Mouse (Mus musculus) bone marrow, adult 2 months (tissue): ENCODE data around the gene Rdh9. TPM values are rescaled to one million over a fixed set of nuclear protein-coding genes. Genes with fewer than 3 reads are reported as not detected.
A peak's percentile ranks its signal among the peaks of the same experiment; 100 is the strongest.

Experiments
- H3K27ac ChIP-seq: fragments of 200-500 bp; 2 replicates; pipeline ENCODE4 v1.5.1; 2012; ENCODE audit warnings: low read depth, mild to moderate bottlenecking, control low read depth, inconsistent platforms, low read length; ENCODE audit not compliant: control insufficient read depth, poor library complexity, insufficient read depth
- H3K4me1 ChIP-seq: fragments of 200-500 bp; 2 replicates; pipeline ENCODE4 v1.6.1; 2011; ENCODE audit warnings: low read length; ENCODE audit not compliant: control insufficient read depth, insufficient read depth
- H3K4me3 ChIP-seq: fragments of 200-500 bp; replicated peaks from 2 replicates; pipeline ENCODE3; 2011; ENCODE audit warnings: mild to moderate bottlenecking, low read depth, low read length, control low read depth; ENCODE audit not compliant: control insufficient read depth
- CTCF ChIP-seq: fragments of 200-500 bp; IDR thresholded peaks from 2 replicates; pipeline ENCODE4 v1.5.1; 2011; ENCODE audit warnings: low read length, control low read depth; ENCODE audit not compliant: control insufficient read depth, insufficient read depth
- POLR2A ChIP-seq: fragments of 200-500 bp; IDR thresholded peaks from 2 replicates; pipeline ENCODE4 v1.6.1; 2011; ENCODE audit warnings: low read depth, mild to moderate bottlenecking, control low read depth, low read length, borderline replicate concordance; ENCODE audit not compliant: control insufficient read depth
- WGBS: fragments of 180-500 bp; shearing (Covaris S2); methylation state at CpG from one replicate; pipeline ENCODE4 v1.1.7; 2018; 5-methylcytosine and 5-hydroxymethylcytosine counted together
- polyA plus RNA-seq: library from polyadenylated mRNA; stranded (reverse); fragments of >200 nt; gene quantifications from 2 replicates; pipeline ENCODE4 v1.2.4, GENCODE M21; 2011; ENCODE audit warnings: low replicate concordance; ENCODE audit not compliant: missing spikeins, insufficient read depth, insufficient read length

Gene Rdh9
- polyA plus RNA-seq, 1 experiment = 0.55 TPM

- Histone ChIP-seq H3K27ac (peak overlapping the region; percentile 30), H3K4me1 (peaks cover 4% of the 10 kb centered on the region), H3K4me3 (no peak overlapping the region)
- WGBS = 42% methylated on average over 13 of the region's 13 CpGs
- TF ChIP-seq CTCF (peak; percentile 57), POLR2A (no peak)
Observed at GRCm38 (mm10) chr10:127738151-127738882, 37.9 kb upstream of the Rdh9 start.

- peak within 1 kb of the TSS; percentile 73 for H3K4me3 ChIP-seq
- no peak for TF ChIP-seq POLR2A
- peak; percentile 44; the same call in 1 of the 2 replicates for TF ChIP-seq CTCF
- 3% methylated on average over 61 of the region's 61 CpGs for WGBS
- peak within 1 kb of the TSS; percentile 84 for H3K27ac ChIP-seq
- peaks cover 4% of the 10 kb centered on the region for H3K4me1 ChIP-seq
Observed at GRCm38 (mm10) chr10:127739083-127739660, 37.0 kb upstream of the Rdh9 start, which contains the start of gene Zbtb39. Gene Zbtb39 (plus strand): TSS chr10:127739538.

- WGBS = under 1% methylated on average over 55 of the region's 55 CpGs
- Histone ChIP-seq H3K27ac (peak overlapping the region; percentile 84), H3K4me3 (peak overlapping the region; percentile 73), H3K4me1 (peaks cover 4% of the 10 kb centered on the region)
- TF ChIP-seq CTCF (no peak), POLR2A (no peak)
Observed at GRCm38 (mm10) chr10:127739661-127740161, 36.5 kb upstream of the Rdh9 start.

GRCm38 (mm10) chr10:127744661-127745060 is 31.5 kb upstream of the Rdh9 start:
- Histone ChIP-seq H3K27ac (no peak overlapping the region), H3K4me1 (peaks cover 2% of the 10 kb centered on the region), H3K4me3 (no peak overlapping the region)
- TF ChIP-seq POLR2A (no peak), CTCF (peak; percentile 44)
- 72% methylated on average over 5 of the region's 5 CpGs for WGBS

- Histone ChIP-seq H3K27ac (no peak overlapping the region), H3K4me1 (peaks cover 2% of the 10 kb centered on the region), H3K4me3 (no peak overlapping the region)
- TF ChIP-seq POLR2A (no peak), CTCF (no peak)
- 42% methylated on average over 5 of the region's 5 CpGs for WGBS
Observed at GRCm38 (mm10) chr10:127745886-127746285, 30.3 kb upstream of the Rdh9 start.

- no peak overlapping the region for H3K27ac ChIP-seq
- 90% methylated on average over 8 of the region's 8 CpGs for WGBS
- TF ChIP-seq POLR2A = no peak
- TF ChIP-seq CTCF = no peak
- H3K4me3 ChIP-seq = no peak overlapping the region
- H3K4me1 ChIP-seq = peaks cover 1% of the 10 kb centered on the region
Observed at GRCm38 (mm10) chr10:127747254-127747653, 28.9 kb upstream of the Rdh9 start.

GRCm38 (mm10) chr10:127748847-127749612 is 27.2 kb upstream of the Rdh9 start:
- H3K4me1 ChIP-seq = peaks cover 1% of the 10 kb centered on the region
- no peak overlapping the region for H3K4me3 ChIP-seq
- TF ChIP-seq CTCF = no peak
- no peak for TF ChIP-seq POLR2A
- WGBS = 36% methylated on average over 8 of the region's 8 CpGs
- peak overlapping the region; percentile 67 for H3K27ac ChIP-seq

- TF ChIP-seq CTCF (no peak), POLR2A (no peak)
- peaks cover 1% of the 10 kb centered on the region for H3K4me1 ChIP-seq
- 76% methylated on average over 24 of the region's 24 CpGs for WGBS
- no peak overlapping the region for H3K4me3 ChIP-seq
- H3K27ac ChIP-seq = no peak overlapping the region
Observed at GRCm38 (mm10) chr10:127750136-127750777, 25.9 kb upstream of the Rdh9 start.
